Mouse (Mus musculus): ENCODE data around the gene Depdc7. TPM values are rescaled to one million over a fixed set of nuclear protein-coding genes. Genes with fewer than 3 reads are reported as not detected.

The Depdc7 gene
- total RNA-seq, 1 experiment = 12.1 TPM

DNA sequence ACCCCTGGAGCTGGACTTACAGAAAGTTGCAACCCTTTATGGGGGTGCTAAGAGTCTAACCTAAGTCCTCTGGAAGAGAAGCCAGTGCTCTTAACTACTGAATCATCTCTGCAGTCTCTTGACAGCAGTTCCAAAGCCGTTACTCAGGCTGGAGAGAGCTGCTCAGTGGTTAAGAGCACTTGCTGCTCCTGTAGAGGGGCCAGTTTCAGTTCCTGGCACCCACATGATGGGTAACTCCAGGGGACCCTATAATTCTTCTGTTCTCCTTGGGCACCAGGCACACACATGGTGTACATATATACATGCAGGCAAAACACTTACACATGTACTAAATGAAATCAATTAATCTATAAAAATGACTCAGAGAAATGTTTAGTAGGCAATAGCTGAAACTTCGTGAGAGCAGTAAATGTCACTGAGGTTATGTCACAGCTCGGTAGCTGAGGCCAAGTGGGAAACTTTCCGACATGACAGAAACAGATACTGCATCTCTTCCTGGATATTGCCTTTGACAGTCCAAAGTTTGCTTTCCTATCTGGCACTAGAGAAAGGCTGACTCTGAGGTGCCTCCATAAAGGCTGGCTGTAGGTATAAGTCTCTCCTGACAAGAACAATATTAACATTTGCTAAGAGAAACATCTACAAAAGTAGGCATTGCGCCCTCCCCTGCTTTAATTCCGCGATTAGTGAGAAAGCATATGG is 2.3 kb downstream of the Depdc7 start:
- no peak overlapping the region for H3K9ac ChIP-seq (ENCODE audit: insufficient read depth, low read depth, low read length, poor library complexity, severe bottlenecking)
- H3K9me3 ChIP-seq (ENCODE audit: control insufficient read depth, insufficient read depth, low read depth, low read length) = no peaks in the 10 kb centered on the region
- DNase-seq (ENCODE audit: low read depth, low spot score) = no peak
- in situ Hi-C loops (cut with MboI; ENCODE audit: low sequenced_read_pairs in 2 of 2, unreplicated experiment in 2 of 2) = no loop called here
- H3K4me3 ChIP-seq (ENCODE audit: insufficient read depth in 1 of 2, low read depth in 1 of 2, low read length in 2 of 2, poor library complexity in 1 of 2, severe bottlenecking in 1 of 2) = no peak overlapping the region
- no peak overlapping the region for H3K27ac ChIP-seq (ENCODE audit: insufficient read depth, low read depth, low read length, poor library complexity, severe bottlenecking)
- TF ChIP-seq MAFK (IDR thresholded peaks at IDR 0.05; ENCODE audit: insufficient read depth, low read depth, low read length) (no peak), CHD2 (IDR thresholded peaks at IDR 0.05; ENCODE audit: low read depth, low read length) (no peak), HCFC1 (IDR thresholded peaks at IDR 0.05; ENCODE audit: borderline replicate concordance, insufficient read depth, low read length) (no peak), ZNF384 (IDR thresholded peaks at IDR 0.05; ENCODE audit: low read depth, low read length) (no peak), ZC3H11A (IDR thresholded peaks at IDR 0.05; ENCODE audit: borderline replicate concordance, low read depth, low read length) (no peak)
- H3K4me1 ChIP-seq (ENCODE audit: control insufficient read depth in 2 of 2, insufficient read depth in 2 of 2, low read length in 2 of 2, poor library complexity in 1 of 2) = peaks cover 0 to 6% of the 10 kb centered on the region in 2 experiments; a peak in 2 of 4 replicates
- no peaks in the 10 kb centered on the region for H3K36me3 ChIP-seq (ENCODE audit: control insufficient read depth, insufficient read depth, low read length, poor library complexity, severe bottlenecking)

GRCm38 (mm10) chr2:104739691-104740090 is 3.0 kb downstream of the Depdc7 start:
- in situ Hi-C loops (cut with MboI; ENCODE audit: low sequenced_read_pairs in 2 of 2, unreplicated experiment in 2 of 2) = no loop called here
- TF ChIP-seq MAFK (IDR thresholded peaks at IDR 0.05; ENCODE audit: insufficient read depth, low read depth, low read length) = no peak
- no peak for TF ChIP-seq ZC3H11A (IDR thresholded peaks at IDR 0.05; ENCODE audit: borderline replicate concordance, low read depth, low read length)
- no peak for TF ChIP-seq CHD2 (IDR thresholded peaks at IDR 0.05; ENCODE audit: low read depth, low read length)
- TF ChIP-seq ZNF384 (IDR thresholded peaks at IDR 0.05; ENCODE audit: low read depth, low read length) = no peak
- TF ChIP-seq HCFC1 (IDR thresholded peaks at IDR 0.05; ENCODE audit: borderline replicate concordance, insufficient read depth, low read length) = no peak
- Histone ChIP-seq H3K4me1 (ENCODE audit: control insufficient read depth in 2 of 2, insufficient read depth in 2 of 2, low read length in 2 of 2, poor library complexity in 1 of 2) (peaks cover 0 to 6% of the 10 kb centered on the region in 2 experiments; a peak in 2 of 4 replicates), H3K4me3 (ENCODE audit: insufficient read depth in 1 of 2, low read depth in 1 of 2, low read length in 2 of 2, poor library complexity in 1 of 2, severe bottlenecking in 1 of 2) (no peak overlapping the region), H3K36me3 (ENCODE audit: control insufficient read depth, insufficient read depth, low read length, poor library complexity, severe bottlenecking) (no peaks in the 10 kb centered on the region), H3K27ac (ENCODE audit: insufficient read depth, low read depth, low read length, poor library complexity, severe bottlenecking) (no peak overlapping the region), H3K9me3 (ENCODE audit: control insufficient read depth, insufficient read depth, low read depth, low read length) (no peaks in the 10 kb centered on the region), H3K9ac (ENCODE audit: insufficient read depth, low read depth, low read length, poor library complexity, severe bottlenecking) (no peak overlapping the region)
- no peak for DNase-seq (ENCODE audit: low read depth, low spot score)

GRCm38 (mm10) chr2:104736241-104736640 is 6.4 kb downstream of the Depdc7 start:
- in situ Hi-C loops (cut with MboI; ENCODE audit: low sequenced_read_pairs in 2 of 2, unreplicated experiment in 2 of 2) = no loop called here
- H3K27ac ChIP-seq (ENCODE audit: insufficient read depth, low read depth, low read length, poor library complexity, severe bottlenecking) = no peak overlapping the region
- TF ChIP-seq ZNF384 (IDR thresholded peaks at IDR 0.05; ENCODE audit: low read depth, low read length) (no peak), ZC3H11A (IDR thresholded peaks at IDR 0.05; ENCODE audit: borderline replicate concordance, low read depth, low read length) (no peak), HCFC1 (IDR thresholded peaks at IDR 0.05; ENCODE audit: borderline replicate concordance, insufficient read depth, low read length) (no peak), MAFK (IDR thresholded peaks at IDR 0.05; ENCODE audit: insufficient read depth, low read depth, low read length) (no peak), CHD2 (IDR thresholded peaks at IDR 0.05; ENCODE audit: low read depth, low read length) (no peak)
- no peaks in the 10 kb centered on the region for H3K9me3 ChIP-seq (ENCODE audit: control insufficient read depth, insufficient read depth, low read depth, low read length)
- H3K4me1 ChIP-seq (ENCODE audit: control insufficient read depth in 2 of 2, insufficient read depth in 2 of 2, low read length in 2 of 2, poor library complexity in 1 of 2) = peaks cover 0 to 8% of the 10 kb centered on the region in 2 experiments; a peak in 3 of 4 replicates
- no peak overlapping the region for H3K9ac ChIP-seq (ENCODE audit: insufficient read depth, low read depth, low read length, poor library complexity, severe bottlenecking)
- H3K4me3 ChIP-seq (ENCODE audit: insufficient read depth in 1 of 2, low read depth in 1 of 2, low read length in 2 of 2, poor library complexity in 1 of 2, severe bottlenecking in 1 of 2) = no peak overlapping the region
- H3K36me3 ChIP-seq (ENCODE audit: control insufficient read depth, insufficient read depth, low read length, poor library complexity, severe bottlenecking) = no peaks in the 10 kb centered on the region
- no peak for DNase-seq (ENCODE audit: low read depth, low spot score)

- H3K27ac ChIP-seq (ENCODE audit: insufficient read depth, low read depth, low read length, poor library complexity, severe bottlenecking) = peak overlapping the region; percentile 3; the same call in 1 of the 2 replicates
- DNase-seq (ENCODE audit: low read depth, low spot score) = no peak
- in situ Hi-C loops (cut with MboI; ENCODE audit: low sequenced_read_pairs in 2 of 2, unreplicated experiment in 2 of 2) = no loop called here
Measured at GRCm38 (mm10) chr2:104732562-104733256, 10.0 kb downstream of the Depdc7 start.

More at GRCm38 (mm10) chr2:104732562-104733256, 10.0 kb downstream of the Depdc7 start:
- Histone ChIP-seq H3K9ac (ENCODE audit: insufficient read depth, low read depth, low read length, poor library complexity, severe bottlenecking) (peak overlapping the region; percentile 23; the same call in 1 of the 2 replicates), H3K4me1 (ENCODE audit: control insufficient read depth in 2 of 2, insufficient read depth in 2 of 2, low read length in 2 of 2, poor library complexity in 1 of 2) (peaks cover 0 to 12% of the 10 kb centered on the region in 2 experiments; a peak in 3 of 4 replicates), H3K36me3 (ENCODE audit: control insufficient read depth, insufficient read depth, low read length, poor library complexity, severe bottlenecking) (no peaks in the 10 kb centered on the region), H3K9me3 (ENCODE audit: control insufficient read depth, insufficient read depth, low read depth, low read length) (no peaks in the 10 kb centered on the region), H3K4me3 (ENCODE audit: insufficient read depth in 1 of 2, low read depth in 1 of 2, low read length in 2 of 2, poor library complexity in 1 of 2, severe bottlenecking in 1 of 2) (no peak overlapping the region)
- TF ChIP-seq ZNF384 (IDR thresholded peaks at IDR 0.05; ENCODE audit: low read depth, low read length) = no peak
- TF ChIP-seq MAFK (IDR thresholded peaks at IDR 0.05; ENCODE audit: insufficient read depth, low read depth, low read length) = peak; percentile 75; the same call in 1 of the 2 replicates

All from ES-E14 (cell line).